Mouse (Mus musculus) brown adipose tissue, adult 24 weeks (tissue): ENCODE results near the gene Prkn. TPM values are rescaled to one million over a fixed set of nuclear protein-coding genes. Genes with fewer than 3 reads are reported as not detected.

ENCODE experiments used
- H3K27ac ChIP-seq: fragments of 200-500 bp; replicated peaks from 2 replicates; pipeline ENCODE4 v1.5.1; 2012; ENCODE audit warnings: low read depth, mild to moderate bottlenecking, low read length
- H3K4me1 ChIP-seq: fragments of 200-500 bp; 2 replicates; pipeline ENCODE4 v1.6.1; 2012; ENCODE audit warnings: low read length, mixed read lengths; ENCODE audit not compliant: control insufficient read depth, insufficient read depth, insufficient read length
- H3K4me3 ChIP-seq: fragments of 200-500 bp; 2 replicates; pipeline ENCODE4 v1.5.1; 2012; ENCODE audit warnings: low read depth, mild to moderate bottlenecking, low read length, moderate library complexity; ENCODE audit not compliant: insufficient read depth
- polyA plus RNA-seq: library from polyadenylated mRNA; stranded (reverse); fragments of >200 nt; gene quantifications from 2 replicates; pipeline ENCODE4 v1.2.4, GENCODE M21; 2012; ENCODE audit not compliant: missing spikeins, insufficient read depth, insufficient read length

Prkn gene
- polyA plus RNA-seq, 1 experiment, result 7.2 TPM

DNA sequence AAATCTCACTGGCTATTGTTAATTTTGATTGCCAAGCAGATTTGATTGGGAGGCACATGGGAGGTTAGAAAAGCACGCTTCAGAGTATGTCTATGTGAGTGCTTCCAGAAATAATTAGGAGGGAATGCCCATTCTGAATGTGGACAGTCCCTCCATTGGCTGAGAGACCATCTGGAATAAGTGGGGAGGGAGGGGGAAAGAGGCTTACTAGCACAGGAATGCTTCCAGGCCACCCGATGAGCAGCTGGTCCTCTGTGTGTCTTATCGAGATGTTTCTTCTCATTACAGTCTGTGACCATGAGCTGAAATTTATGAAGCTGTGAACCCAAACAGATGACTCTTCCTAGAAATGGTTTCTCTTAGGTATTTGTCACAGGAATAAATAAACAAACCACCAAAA lies 493.6 kb downstream of the Prkn start:
- no peak overlapping the region for H3K4me3 ChIP-seq
- H3K4me1 ChIP-seq, result no peaks in the 10 kb centered on the region
- no peak overlapping the region for H3K27ac ChIP-seq

DNA sequence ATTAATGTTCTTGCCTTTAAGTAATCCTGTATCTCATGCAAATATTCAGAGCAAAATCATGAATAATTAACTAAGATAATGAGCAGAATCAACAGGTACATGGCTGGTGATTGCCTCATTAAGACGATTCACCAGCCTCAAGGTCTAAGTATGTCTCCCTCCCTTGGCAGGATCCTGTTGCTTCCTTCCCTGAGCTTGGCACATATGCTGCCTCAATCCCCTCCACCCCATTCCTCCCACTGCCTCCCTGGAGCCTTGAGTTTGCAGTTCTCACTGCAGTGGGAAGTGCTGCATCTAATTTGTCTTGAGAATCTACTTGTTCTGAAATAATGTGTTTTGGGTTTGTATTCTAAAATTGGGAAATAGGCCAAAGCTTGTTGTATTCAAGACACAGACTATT lies 496.0 kb downstream of the Prkn start:
- Histone ChIP-seq H3K4me1 (no peaks in the 10 kb centered on the region), H3K4me3 (no peak overlapping the region), H3K27ac (no peak overlapping the region)

DNA sequence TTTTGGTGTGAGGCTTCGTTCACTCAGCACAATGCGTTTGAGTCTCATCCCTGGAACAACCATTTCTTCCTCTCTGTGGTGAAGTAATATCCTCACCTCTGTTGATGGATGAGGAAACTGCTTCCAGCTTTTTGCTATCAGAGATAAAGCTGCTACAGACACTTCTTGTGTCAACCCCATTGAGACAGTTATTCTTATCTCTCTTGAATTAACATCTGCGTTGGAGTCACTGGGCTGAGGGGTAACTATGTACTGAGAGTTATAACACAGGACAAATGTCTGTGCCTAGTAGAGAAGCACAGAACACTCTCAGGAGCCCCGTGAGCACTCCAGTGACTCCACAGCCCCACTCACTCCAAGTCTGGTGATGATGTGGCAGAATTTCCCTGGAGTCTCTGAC lies 500.2 kb downstream of the Prkn start:
- no peak overlapping the region for H3K27ac ChIP-seq
- no peaks in the 10 kb centered on the region for H3K4me1 ChIP-seq
- H3K4me3 ChIP-seq, result no peak overlapping the region

- Histone ChIP-seq H3K4me1 (no peaks in the 10 kb centered on the region), H3K4me3 (no peak overlapping the region), H3K27ac (no peak overlapping the region)
Observed at GRCm38 (mm10) chr17:11346310-11346709, 506.1 kb downstream of the Prkn start.

DNA sequence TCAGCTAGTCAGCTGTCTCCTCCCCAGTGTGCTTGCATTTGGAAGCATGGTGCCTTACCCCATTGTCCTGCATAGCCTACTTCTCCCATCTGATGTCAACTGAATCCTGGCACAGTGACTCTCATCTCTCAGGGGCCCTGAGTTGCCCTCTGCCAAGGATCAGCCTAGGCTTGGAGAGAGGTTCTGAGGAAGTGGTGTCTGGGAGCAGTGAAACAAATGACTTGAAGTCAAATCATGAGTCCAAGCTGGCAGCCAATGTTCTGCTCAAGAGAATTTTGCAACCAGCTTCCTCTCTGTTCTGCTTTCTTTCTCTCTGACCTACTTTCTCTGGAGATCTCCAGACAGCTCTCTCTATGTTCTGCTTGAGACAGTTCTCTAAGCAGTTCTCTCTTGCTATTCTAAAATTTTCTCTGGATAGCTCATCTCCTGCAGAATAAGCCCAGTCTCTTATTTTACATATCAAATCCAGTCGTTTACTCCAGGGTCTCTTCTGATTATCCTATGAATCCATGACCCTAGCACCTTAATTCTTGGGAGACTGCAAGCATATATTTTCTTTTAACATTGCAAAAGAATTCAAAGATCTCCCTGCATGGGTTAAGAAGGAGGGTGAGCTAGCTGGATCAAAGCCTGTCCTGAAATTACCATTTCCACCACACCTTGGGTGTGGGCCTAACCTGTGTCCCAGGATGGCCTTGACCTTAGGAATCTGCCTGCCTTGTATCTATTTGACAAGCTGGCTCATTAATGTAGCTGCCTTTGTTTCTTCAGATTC lies 512.8 kb downstream of the Prkn start:
- Histone ChIP-seq H3K27ac (no peak overlapping the region), H3K4me3 (no peak overlapping the region), H3K4me1 (no peaks in the 10 kb centered on the region)

GRCm38 (mm10) chr17:11353553-11353945 lies 513.4 kb downstream of the Prkn start:
- Histone ChIP-seq H3K4me1 (no peaks in the 10 kb centered on the region), H3K4me3 (no peak overlapping the region), H3K27ac (no peak overlapping the region)

DNA sequence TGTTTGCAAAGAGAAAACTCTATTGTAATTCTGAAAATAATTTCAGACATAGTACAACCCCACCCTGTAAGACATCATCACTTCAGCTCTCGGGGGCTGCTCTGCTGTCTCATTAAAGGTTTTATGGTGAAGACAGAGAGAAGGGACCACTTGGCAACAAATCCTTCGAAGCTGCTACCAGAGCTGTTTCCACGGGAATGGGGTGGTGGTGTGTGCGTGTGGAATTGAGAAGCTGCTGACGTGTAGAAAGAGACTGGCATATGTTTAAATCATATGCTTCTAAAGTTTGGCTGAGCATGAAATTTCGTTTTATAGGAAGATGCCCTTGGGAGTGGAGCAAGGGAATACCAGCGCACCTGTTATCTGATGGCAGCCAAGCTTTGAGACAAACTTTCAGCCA lies 514.2 kb downstream of the Prkn start:
- no peaks in the 10 kb centered on the region for H3K4me1 ChIP-seq
- H3K4me3 ChIP-seq, result no peak overlapping the region
- H3K27ac ChIP-seq, result no peak overlapping the region

- H3K27ac ChIP-seq, result no peak overlapping the region
- no peak overlapping the region for H3K4me3 ChIP-seq
- no peaks in the 10 kb centered on the region for H3K4me1 ChIP-seq
Observed at GRCm38 (mm10) chr17:11375461-11375860, 535.3 kb downstream of the Prkn start.

DNA sequence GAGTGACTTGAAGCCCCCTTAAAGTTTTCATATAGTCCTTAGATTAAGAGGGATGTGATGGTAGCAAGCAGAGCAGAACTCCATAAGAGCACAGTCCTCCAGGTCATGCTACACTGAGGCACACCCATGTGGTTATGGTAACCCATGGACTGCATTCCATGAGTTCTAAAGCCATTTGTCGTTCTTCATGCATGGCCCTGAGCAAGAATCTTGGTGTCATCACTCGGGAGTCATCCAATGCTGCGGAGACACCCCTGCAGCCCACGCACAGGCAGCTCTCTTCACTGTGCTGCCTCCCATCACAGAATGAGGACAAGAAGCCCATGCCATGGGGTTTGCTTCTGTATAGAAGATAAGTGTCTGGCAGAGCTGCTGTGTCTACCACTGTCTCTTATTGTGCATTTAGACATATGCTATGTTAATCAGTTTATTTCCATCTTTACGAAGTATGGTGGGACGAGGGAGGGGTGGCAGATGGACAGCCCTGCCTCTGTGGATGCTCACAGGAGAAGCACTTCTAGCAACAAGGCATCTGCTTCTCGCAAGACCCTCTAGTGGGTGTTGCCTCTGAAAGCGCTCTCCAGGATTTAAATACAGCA lies 543.3 kb downstream of the Prkn start:
- no peaks in the 10 kb centered on the region for H3K4me1 ChIP-seq
- no peak overlapping the region for H3K27ac ChIP-seq
- no peak overlapping the region for H3K4me3 ChIP-seq

- Histone ChIP-seq H3K27ac (no peak overlapping the region), H3K4me1 (no peaks in the 10 kb centered on the region), H3K4me3 (no peak overlapping the region)
Observed at GRCm38 (mm10) chr17:11385246-11385645, 545.1 kb downstream of the Prkn start.

- Histone ChIP-seq H3K4me1 (no peaks in the 10 kb centered on the region), H3K4me3 (no peak overlapping the region), H3K27ac (no peak overlapping the region)
Observed at GRCm38 (mm10) chr17:11392622-11393294, 552.6 kb downstream of the Prkn start.

- H3K4me3 ChIP-seq, result no peak overlapping the region
- H3K27ac ChIP-seq, result no peak overlapping the region
- no peaks in the 10 kb centered on the region for H3K4me1 ChIP-seq
Observed at GRCm38 (mm10) chr17:11394607-11395006, 554.4 kb downstream of the Prkn start.

GRCm38 (mm10) chr17:11397678-11398077 lies 557.5 kb downstream of the Prkn start:
- H3K27ac ChIP-seq, result no peak overlapping the region
- no peaks in the 10 kb centered on the region for H3K4me1 ChIP-seq
- H3K4me3 ChIP-seq, result no peak overlapping the region

GRCm38 (mm10) chr17:11402225-11402875 lies 562.2 kb downstream of the Prkn start:
- Histone ChIP-seq H3K4me1 (no peaks in the 10 kb centered on the region), H3K4me3 (no peak overlapping the region), H3K27ac (no peak overlapping the region)

DNA sequence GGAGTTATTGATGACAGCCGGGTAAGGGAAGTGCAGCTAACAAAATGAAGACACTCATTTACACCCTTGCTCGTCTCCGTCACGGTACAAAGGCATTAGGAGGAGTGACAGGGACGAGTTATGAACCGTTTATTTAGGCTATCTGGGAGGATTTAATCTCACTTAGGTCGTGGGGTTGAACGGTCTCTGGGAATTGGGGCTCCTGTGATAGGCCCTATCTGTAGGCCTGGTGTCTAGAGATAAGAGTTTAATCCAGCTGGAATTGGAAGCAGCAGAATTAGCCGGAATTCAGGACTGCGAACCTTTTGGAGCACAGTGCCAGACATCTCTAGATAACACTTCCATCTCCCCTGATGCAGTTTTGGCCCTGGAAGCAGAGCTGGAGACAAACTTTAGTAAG lies 571.2 kb downstream of the Prkn start:
- Histone ChIP-seq H3K4me1 (no peaks in the 10 kb centered on the region), H3K27ac (no peak overlapping the region), H3K4me3 (no peak overlapping the region)
